In genomic region chr4:106988886-106989225, GRCm38 (mm10) we compare ENCODE assay signal across 10 mouse cellular contexts.
A peak's percentile ranks its signal among the peaks of the same experiment; 100 is the strongest.
DNase-seq lines count a peak whose midpoint lies in the region; ATAC-seq lines count a peak whose summit lies in the region.
"Had no signal": no experiment of that assay in that cellular context is flagged by ENCODE, and none has a peak within 500 bp of the region (broad histone marks: within the 10 kb centered on the region; RNA-seq: fewer than 3 reads in every experiment).

No protein-coding gene starts in this region.

- H3K9ac ChIP-seq in lung, embryonic 16.5 days (ENCODE audit: low read length) = no peak overlapping the region
- H3K9ac ChIP-seq in hindbrain, embryonic 11.5 days (ENCODE audit: low read depth, low read length) = no peak overlapping the region
- no peak overlapping the region for H3K9ac ChIP-seq in liver, embryonic 12.5 days
- H3K9ac ChIP-seq in stomach, embryonic 16.5 days (ENCODE audit: low read length) = no peak overlapping the region; the same call in 1 of the 2 replicates

- no peak for DNase-seq in lung, adult 18-20 months
- DNase-seq in hindbrain, embryonic 11.5 days (ENCODE audit: low spot score) = no peak
- DNase-seq in right cerebral cortex, postnatal 4 days = no peak
- no peak for DNase-seq in testis, postnatal 10 days (ENCODE audit: low spot score)
- no peak for DNase-seq in cerebellum, adult 9-11 months
- DNase-seq: heart, adult 18-20 months had no signal

- H3K36me3 ChIP-seq in lung, embryonic 16.5 days (ENCODE audit: control insufficient read depth, insufficient read depth, low read length) = no peaks in the 10 kb centered on the region
- H3K36me3 ChIP-seq in hindbrain, embryonic 11.5 days (ENCODE audit: control insufficient read depth, insufficient read depth, low read length) = no peaks in the 10 kb centered on the region
- peaks cover 22% of the 10 kb centered on the region for H3K36me3 ChIP-seq in liver, embryonic 12.5 days
- no peaks in the 10 kb centered on the region for H3K36me3 ChIP-seq in stomach, embryonic 16.5 days (ENCODE audit: control insufficient read depth, insufficient read depth, low read length)

- H3K4me1 ChIP-seq in lung, embryonic 16.5 days (replicated peaks; ENCODE audit: control insufficient read depth, insufficient read depth, low read length) = peaks cover 33% of the 10 kb centered on the region
- peaks cover 54% of the 10 kb centered on the region for H3K4me1 ChIP-seq in hindbrain, embryonic 11.5 days (replicated peaks; ENCODE audit: control insufficient read depth, insufficient read depth, low read length)
- peaks cover 88% of the 10 kb centered on the region for H3K4me1 ChIP-seq in liver, embryonic 12.5 days
- peaks cover 56% of the 10 kb centered on the region for H3K4me1 ChIP-seq in stomach, embryonic 16.5 days (ENCODE audit: control insufficient read depth, insufficient read depth, low read length)

- H3K4me3 ChIP-seq in lung, embryonic 16.5 days (ENCODE audit: low read length) = no peak overlapping the region
- no peak overlapping the region for H3K4me3 ChIP-seq in hindbrain, embryonic 11.5 days (ENCODE audit: low read depth, low read length)
- H3K4me3 ChIP-seq in liver, embryonic 12.5 days = no peak overlapping the region
- H3K4me3 ChIP-seq in stomach, embryonic 16.5 days (replicated peaks; ENCODE audit: low read length) = no peak overlapping the region
- H3K4me3 ChIP-seq: megakaryocyte, embryonic 14.5 days had no signal

- no peaks in the 10 kb centered on the region for H3K9me3 ChIP-seq in lung, embryonic 16.5 days (ENCODE audit: control insufficient read depth, low read length)
- H3K9me3 ChIP-seq in hindbrain, embryonic 11.5 days (ENCODE audit: control insufficient read depth, low read length) = no peaks in the 10 kb centered on the region
- no peaks in the 10 kb centered on the region for H3K9me3 ChIP-seq in liver, embryonic 12.5 days (replicated peaks)
- H3K9me3 ChIP-seq in stomach, embryonic 16.5 days (replicated peaks; ENCODE audit: control insufficient read depth, low read length) = no peaks in the 10 kb centered on the region
- H3K9me3 ChIP-seq: megakaryocyte, embryonic 14.5 days had no signal

- no peak for ATAC-seq in lung, embryonic 16.5 days (ENCODE audit: low read depth)
- ATAC-seq in hindbrain, embryonic 11.5 days (ENCODE audit: low FRiP score) = no peak
- ATAC-seq in liver, embryonic 12.5 days = no peak
- no peak for ATAC-seq in stomach, embryonic 16.5 days (ENCODE audit: insufficient read depth, low FRiP score)

- H3K4me2 ChIP-seq in lung, embryonic 16.5 days (ENCODE audit: low read depth, low read length) = no peak overlapping the region
- H3K4me2 ChIP-seq in hindbrain, embryonic 11.5 days (replicated peaks; ENCODE audit: low read depth, low read length) = no peak overlapping the region
- no peak overlapping the region for H3K4me2 ChIP-seq in liver, embryonic 12.5 days
- H3K4me2 ChIP-seq in stomach, embryonic 16.5 days (ENCODE audit: low read depth, low read length) = no peak overlapping the region

- 0 out of 2 replicates have a peak overlapping the region, but pooled peaks have one; percentile 3 for H3K27ac ChIP-seq in lung, embryonic 16.5 days (ENCODE audit: low read length)
- peak overlapping the region; percentile 68 for H3K27ac ChIP-seq in hindbrain, embryonic 11.5 days (ENCODE audit: low read depth, low read length)
- H3K27ac ChIP-seq in liver, embryonic 12.5 days = 0 out of 2 replicates have a peak overlapping the region, but pooled peaks have one; percentile 23
- H3K27ac ChIP-seq in stomach, embryonic 16.5 days (ENCODE audit: low read length) = peak overlapping the region; percentile 75

- no peaks in the 10 kb centered on the region for H3K27me3 ChIP-seq in lung, embryonic 16.5 days (ENCODE audit: control insufficient read depth, insufficient read depth, low read depth, low read length)
- no peaks in the 10 kb centered on the region for H3K27me3 ChIP-seq in hindbrain, embryonic 11.5 days (ENCODE audit: control insufficient read depth, insufficient read depth, low read length)
- H3K27me3 ChIP-seq in liver, embryonic 12.5 days (replicated peaks) = no peaks in the 10 kb centered on the region
- no peaks in the 10 kb centered on the region for H3K27me3 ChIP-seq in stomach, embryonic 16.5 days (ENCODE audit: control insufficient read depth, insufficient read depth, low read length)
- H3K27me3 ChIP-seq: megakaryocyte, embryonic 14.5 days had no signal

- WGBS in lung, embryonic 16.5 days = 85% methylated on average over 6 of the region's 6 CpGs
- WGBS in hindbrain, embryonic 11.5 days = 40% methylated on average over 6 of the region's 6 CpGs
- 81% methylated on average over 6 of the region's 6 CpGs for WGBS in liver, embryonic 12.5 days (ENCODE audit: insufficient replicate concordance)
- 76% methylated on average over 6 of the region's 6 CpGs for WGBS in stomach, embryonic 16.5 days

Comparison
In these comparisons a context has a peak if more than half of its experiments do, and no peak if none do; other contexts are left out.
1. H3K27ac ChIP-seq: peak in every context shown above with its lines; median percentile 75 in stomach, embryonic 16.5 days; 68 in hindbrain, embryonic 11.5 days; 23 in liver, embryonic 12.5 days; 3 in lung, embryonic 16.5 days.